Mouse (Mus musculus) myocyte (in vitro differentiated cells): ENCODE data around the gene Arrb1. TPM values are rescaled to one million over a fixed set of nuclear protein-coding genes. Genes with fewer than 3 reads are reported as not detected.

ENCODE experiments used
- H3K27me3 ChIP-seq: one replicate; pipeline ENCODE4 v1.6.1; 2011; ENCODE audit not compliant: control insufficient read depth, insufficient read depth, insufficient read length
- H3K36me3 ChIP-seq: one replicate; pipeline ENCODE4 v1.6.1; 2011; ENCODE audit not compliant: control insufficient read depth, insufficient read depth
- H3K4me2 ChIP-seq: one replicate; pipeline ENCODE4 v1.6.1; 2011; ENCODE audit warnings: low read depth, control low read depth
- H3K4me3 ChIP-seq: one replicate; pipeline ENCODE4 v1.5.1; 2011; ENCODE audit warnings: mild to moderate bottlenecking, control low read depth, moderate library complexity
- H3K79me2 ChIP-seq: one replicate; pipeline ENCODE4 v1.6.1; 2011; ENCODE audit not compliant: control insufficient read depth, insufficient read depth
- H3ac ChIP-seq: one replicate; pipeline ENCODE4 v1.6.1; 2011; ENCODE audit not compliant: control insufficient read depth, insufficient read length
- CEBPB ChIP-seq: IDR thresholded peaks from 2 replicates; pipeline ENCODE4 v1.6.1; 2011; ENCODE audit warnings: mild to moderate bottlenecking, moderate library complexity; ENCODE audit not compliant: poor library complexity, insufficient read depth, severe bottlenecking
- E2F4 ChIP-seq: IDR thresholded peaks from one replicate; pipeline ENCODE4 v1.6.1; 2011; ENCODE audit warnings: mild to moderate bottlenecking, control low read depth, moderate library complexity; ENCODE audit not compliant: insufficient read depth
- MAX ChIP-seq: IDR thresholded peaks from one replicate; pipeline ENCODE4 v1.6.1; 2011; ENCODE audit warnings: low read depth, mild to moderate bottlenecking, control low read depth
- MYOD1 ChIP-seq, 3 experiments: IDR thresholded peaks; one replicate each; pipeline ENCODE4 v1.6.1; 2011; ENCODE audit warnings: control low read depth in 2 of 3, low read depth in 2 of 3, mild to moderate bottlenecking in 2 of 3, moderate library complexity in 1 of 3; ENCODE audit not compliant: insufficient read length in 2 of 3, control insufficient read depth in 1 of 3
- MYOG ChIP-seq, 3 experiments: IDR thresholded peaks; one replicate each; pipeline ENCODE4 v1.6.1; 2011; ENCODE audit warnings: control low read depth in 2 of 3, low read depth in 2 of 3, mild to moderate bottlenecking in 2 of 3; ENCODE audit not compliant: insufficient read length in 2 of 3, control insufficient read depth in 1 of 3, insufficient read depth in 1 of 3
- POLR2A ChIP-seq: IDR thresholded peaks from one replicate; pipeline ENCODE4 v1.6.1; 2011; ENCODE audit warnings: low read depth, mild to moderate bottlenecking, control low read depth, moderate library complexity; ENCODE audit not compliant: insufficient read length
- POLR2AphosphoS2 ChIP-seq: IDR thresholded peaks from one replicate; pipeline ENCODE4 v1.6.1; 2011; ENCODE audit warnings: low read depth, control low read depth; ENCODE audit not compliant: insufficient read length
- REST ChIP-seq: IDR thresholded peaks from one replicate; pipeline ENCODE4 v1.6.1; 2011; ENCODE audit warnings: mild to moderate bottlenecking, control low read depth, moderate library complexity; ENCODE audit not compliant: insufficient read depth, insufficient read length
- SRF ChIP-seq: IDR thresholded peaks from one replicate; pipeline ENCODE4 v1.6.1; 2011; ENCODE audit warnings: low read depth; ENCODE audit not compliant: control insufficient read depth, insufficient read length
- TCF12 ChIP-seq: IDR thresholded peaks from one replicate; pipeline ENCODE4 v1.6.1; 2011; ENCODE audit warnings: mild to moderate bottlenecking, control low read depth; ENCODE audit not compliant: poor library complexity, insufficient read depth, severe bottlenecking
- TCF3 ChIP-seq: IDR thresholded peaks from one replicate; pipeline ENCODE4 v1.6.1; 2011; ENCODE audit warnings: low read depth, control low read depth; ENCODE audit not compliant: insufficient read length
- USF1 ChIP-seq: IDR thresholded peaks from one replicate; pipeline ENCODE4 v1.6.1; 2011; ENCODE audit warnings: low read depth, mild to moderate bottlenecking, control low read depth, moderate library complexity
- polyA plus RNA-seq: library from polyadenylated mRNA; unstranded; fragments of >200 nt; fragmentation: generic; extraction: Trizol; gene quantifications from one replicate; pipeline ENCODE4 v1.2.1, GENCODE M21; 2012; ENCODE audit warnings: missing spikeins

Arrb1 gene
- polyA plus RNA-seq, 1 experiment, result 5.1 TPM

DNA sequence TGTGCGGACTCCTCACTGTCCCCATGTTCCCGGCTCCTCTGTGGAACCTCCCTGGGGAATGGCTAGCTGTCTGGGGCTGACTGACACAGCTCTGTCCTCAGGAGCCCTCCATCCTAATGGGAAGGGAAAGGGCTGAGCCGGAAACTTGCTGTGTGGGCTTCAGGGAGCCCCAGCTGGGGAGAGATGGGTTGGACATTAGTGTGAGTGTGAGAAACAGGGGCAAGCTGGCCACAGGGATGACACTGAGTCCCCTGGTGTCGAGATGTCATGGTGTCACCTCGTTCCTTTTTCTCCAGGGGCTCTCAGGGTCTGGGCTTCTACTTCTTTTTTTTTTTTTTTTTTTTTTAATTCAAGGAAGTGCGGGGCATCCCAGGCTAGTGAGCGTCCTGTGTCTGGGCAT is 47.0 kb downstream of the Arrb1 start:
- H3K4me3 ChIP-seq, result no peak overlapping the region
- no peaks in the 10 kb centered on the region for H3K36me3 ChIP-seq
- H3K79me2 ChIP-seq, result no peaks in the 10 kb centered on the region
- no peaks in the 10 kb centered on the region for H3K27me3 ChIP-seq
- TF ChIP-seq POLR2A (no peak), MYOG (IDR thresholded peaks at IDR 0.05; ENCODE audit: control insufficient read depth in 1 of 3, insufficient read depth in 1 of 3, insufficient read length in 2 of 3, low read depth in 2 of 3) (no peak), REST (no peak), USF1 (no peak), POLR2AphosphoS2 (no peak)
- H3K4me2 ChIP-seq, result no peak overlapping the region
- no peak overlapping the region for H3ac ChIP-seq

DNA sequence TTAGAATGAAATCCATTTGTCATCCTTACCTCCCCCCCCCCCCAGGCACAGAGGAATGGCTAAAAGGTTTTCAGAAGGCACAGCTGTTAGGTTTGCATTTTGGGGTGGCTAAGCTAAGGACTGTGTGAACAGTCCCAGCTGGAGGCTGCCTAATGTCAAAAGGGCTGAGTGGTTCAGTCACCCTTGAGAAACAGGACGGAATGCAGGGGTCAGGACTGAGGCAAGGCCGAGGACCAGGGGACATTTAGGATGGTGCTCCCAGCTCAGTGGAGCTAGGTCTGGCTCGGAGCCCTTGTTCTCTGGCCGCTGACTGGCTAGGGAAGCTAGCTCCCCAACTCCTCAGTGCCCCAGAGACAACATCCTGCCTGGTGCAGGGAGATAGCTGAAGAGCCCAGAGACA is 47.6 kb downstream of the Arrb1 start:
- TF ChIP-seq SRF (no peak), CEBPB (no peak), MYOD1 (IDR thresholded peaks at IDR 0.05; ENCODE audit: control insufficient read depth in 1 of 3, insufficient read length in 2 of 3, low read depth in 2 of 3) (no peak), MAX (no peak), REST (no peak), TCF12 (no peak), MYOG (IDR thresholded peaks at IDR 0.05; ENCODE audit: control insufficient read depth in 1 of 3, insufficient read depth in 1 of 3, insufficient read length in 2 of 3, low read depth in 2 of 3) (no peak), TCF3 (no peak), POLR2A (no peak), POLR2AphosphoS2 (no peak), E2F4 (no peak), USF1 (no peak)
- Histone ChIP-seq H3K4me3 (no peak overlapping the region), H3K27me3 (no peaks in the 10 kb centered on the region), H3ac (no peak overlapping the region), H3K36me3 (no peaks in the 10 kb centered on the region), H3K4me2 (no peak overlapping the region), H3K79me2 (no peaks in the 10 kb centered on the region)

DNA sequence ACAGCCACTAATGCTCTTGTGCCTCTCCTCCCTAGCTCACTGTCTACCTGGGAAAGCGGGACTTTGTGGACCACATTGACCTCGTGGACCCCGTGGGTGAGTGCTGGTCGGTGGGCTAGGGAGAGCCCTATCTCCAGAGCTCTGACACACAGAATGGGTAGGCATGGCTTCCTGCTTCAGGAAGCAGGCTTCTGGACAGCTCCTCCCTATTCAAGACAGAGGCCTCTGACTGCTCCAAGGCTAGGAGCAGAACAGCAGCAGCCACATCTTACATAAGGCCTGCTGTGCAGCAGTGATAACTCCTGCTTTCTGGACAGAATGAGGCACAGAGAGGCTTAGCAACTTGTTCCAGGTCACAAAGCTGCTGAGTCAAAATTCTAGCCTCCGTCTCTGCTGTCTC is 48.4 kb downstream of the Arrb1 start:
- Histone ChIP-seq H3K79me2 (no peaks in the 10 kb centered on the region), H3K36me3 (no peaks in the 10 kb centered on the region), H3ac (no peak overlapping the region), H3K27me3 (no peaks in the 10 kb centered on the region), H3K4me3 (no peak overlapping the region), H3K4me2 (no peak overlapping the region)
- TF ChIP-seq MYOG (IDR thresholded peaks at IDR 0.05; ENCODE audit: control insufficient read depth in 1 of 3, insufficient read depth in 1 of 3, insufficient read length in 2 of 3, low read depth in 2 of 3) (no peak), CEBPB (no peak), MAX (no peak), USF1 (no peak), TCF3 (no peak), POLR2AphosphoS2 (no peak), E2F4 (no peak), SRF (no peak), REST (no peak), POLR2A (no peak), TCF12 (no peak)

DNA sequence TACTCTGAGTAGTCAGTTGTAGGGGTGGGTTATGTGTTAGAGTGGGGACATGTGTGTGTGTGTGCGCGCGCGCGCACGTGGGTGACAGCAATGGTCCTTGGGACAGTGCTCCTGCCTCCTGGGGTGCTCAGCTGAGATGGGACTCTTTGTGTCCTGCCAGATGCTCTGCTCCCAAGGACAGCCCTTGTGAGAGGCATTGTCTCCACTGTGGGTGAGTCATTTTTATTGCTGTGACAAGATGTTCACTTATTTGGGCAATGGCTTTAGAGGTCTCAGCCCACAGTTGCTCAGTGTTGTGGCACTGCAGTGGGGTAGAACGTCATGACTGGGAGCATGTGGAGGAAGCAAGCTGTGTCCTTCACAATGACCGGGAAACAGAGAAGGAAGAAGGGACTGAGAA is 50.7 kb downstream of the Arrb1 start:
- no peaks in the 10 kb centered on the region for H3K79me2 ChIP-seq
- H3K4me3 ChIP-seq, result no peak overlapping the region
- H3K36me3 ChIP-seq, result no peaks in the 10 kb centered on the region
- no peak overlapping the region for H3K4me2 ChIP-seq
- no peak for TF ChIP-seq MYOD1 (IDR thresholded peaks at IDR 0.05; ENCODE audit: control insufficient read depth in 1 of 3, insufficient read length in 2 of 3, low read depth in 2 of 3)
- no peak for TF ChIP-seq TCF3
- TF ChIP-seq CEBPB, result no peak
- no peak for TF ChIP-seq POLR2AphosphoS2
- TF ChIP-seq MAX, result no peak
- no peak for TF ChIP-seq SRF
- TF ChIP-seq POLR2A, result no peak
- no peak for TF ChIP-seq MYOG (IDR thresholded peaks at IDR 0.05; ENCODE audit: control insufficient read depth in 1 of 3, insufficient read depth in 1 of 3, insufficient read length in 2 of 3, low read depth in 2 of 3)
- TF ChIP-seq REST, result no peak
- no peak for TF ChIP-seq E2F4
- TF ChIP-seq TCF12, result no peak
- H3ac ChIP-seq, result no peak overlapping the region
- H3K27me3 ChIP-seq, result no peaks in the 10 kb centered on the region

DNA sequence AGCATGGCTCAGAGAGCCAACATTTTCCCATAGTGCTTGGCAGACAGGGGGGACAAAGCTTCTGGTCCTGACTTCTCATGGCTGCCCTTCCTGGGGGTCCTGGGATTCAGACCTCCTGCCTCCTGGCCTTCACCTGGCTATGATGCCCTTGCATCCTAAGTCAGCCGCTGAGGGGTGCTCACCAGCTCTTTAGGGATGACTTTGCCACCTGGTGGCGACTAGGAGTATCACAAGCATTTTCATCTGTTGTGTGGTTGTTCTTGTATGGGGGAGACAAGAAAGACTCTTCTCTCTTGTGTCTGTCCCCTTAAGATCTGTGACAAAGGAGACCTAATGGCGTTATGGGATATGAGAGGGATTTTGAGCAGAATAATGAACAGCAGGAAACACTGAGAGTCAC is 54.8 kb downstream of the Arrb1 start:
- H3K4me3 ChIP-seq, result no peak overlapping the region
- H3K36me3 ChIP-seq, result no peaks in the 10 kb centered on the region
- H3ac ChIP-seq, result no peak overlapping the region
- H3K27me3 ChIP-seq, result no peaks in the 10 kb centered on the region
- no peak overlapping the region for H3K4me2 ChIP-seq
- H3K79me2 ChIP-seq, result no peaks in the 10 kb centered on the region
- TF ChIP-seq TCF12, result no peak
- no peak for TF ChIP-seq MYOD1 (IDR thresholded peaks at IDR 0.05; ENCODE audit: control insufficient read depth in 1 of 3, insufficient read length in 2 of 3, low read depth in 2 of 3)
- TF ChIP-seq E2F4, result no peak
- no peak for TF ChIP-seq MYOG (IDR thresholded peaks at IDR 0.05; ENCODE audit: control insufficient read depth in 1 of 3, insufficient read depth in 1 of 3, insufficient read length in 2 of 3, low read depth in 2 of 3)
